In genomic region chr8:8331249-8331648, GRCm38 (mm10) we compare ENCODE assay signal across 13 mouse cellular contexts.
DNase-seq lines count a peak whose midpoint lies in the region; ATAC-seq lines count a peak whose summit lies in the region.
"Had no signal": no experiment of that assay in that cellular context is flagged by ENCODE, and none has a peak within 500 bp of the region (broad histone marks: within the 10 kb centered on the region; RNA-seq: fewer than 3 reads in every experiment).

No protein-coding gene starts in this region.

- 16% methylated on average over 7 of the region's 7 CpGs for WGBS in heart, embryonic 10.5 days
- WGBS in heart, embryonic 14.5 days = 8% methylated on average over 7 of the region's 7 CpGs
- WGBS in lung, embryonic 16.5 days = 19% methylated on average over 7 of the region's 7 CpGs
- WGBS in hindbrain, embryonic 11.5 days = 75% methylated on average over 7 of the region's 7 CpGs

- no peaks in the 10 kb centered on the region for H3K9me3 ChIP-seq in heart, embryonic 10.5 days
- no peaks in the 10 kb centered on the region for H3K9me3 ChIP-seq in heart, embryonic 14.5 days (ENCODE audit: control insufficient read depth, low read length)
- H3K9me3 ChIP-seq in lung, embryonic 16.5 days (ENCODE audit: control insufficient read depth, low read length) = no peaks in the 10 kb centered on the region
- no peaks in the 10 kb centered on the region for H3K9me3 ChIP-seq in hindbrain, embryonic 11.5 days (ENCODE audit: control insufficient read depth, low read length)
- H3K9me3 ChIP-seq: embryonic facial prominence, embryonic 13.5 days; forebrain, embryonic 15.5 days had no signal

- ATAC-seq in heart, embryonic 14.5 days (ENCODE audit: insufficient number of reproducible peaks, insufficient read depth, low FRiP score, low read depth) = peak; percentile 40; the same call in 1 of the 2 replicates
- peak; percentile 59 for ATAC-seq in lung, embryonic 16.5 days (ENCODE audit: low read depth)
- no peak for ATAC-seq in hindbrain, embryonic 11.5 days (ENCODE audit: low FRiP score)
- ATAC-seq: forebrain, embryonic 15.5 days had no signal

- peaks cover 37% of the 10 kb centered on the region for H3K4me1 ChIP-seq in heart, embryonic 10.5 days
- H3K4me1 ChIP-seq in heart, embryonic 14.5 days (ENCODE audit: control insufficient read depth in 2 of 2, insufficient read depth in 2 of 2, low read length in 2 of 2) = peaks cover 23 to 29% of the 10 kb centered on the region in 2 experiments
- peaks cover 12% of the 10 kb centered on the region; the same call in 1 of the 2 replicates for H3K4me1 ChIP-seq in lung, embryonic 16.5 days (replicated peaks; ENCODE audit: control insufficient read depth, insufficient read depth, low read length)
- H3K4me1 ChIP-seq in hindbrain, embryonic 11.5 days (replicated peaks; ENCODE audit: control insufficient read depth, insufficient read depth, low read length) = no peaks in the 10 kb centered on the region

- no peak overlapping the region for H3K27ac ChIP-seq in heart, embryonic 10.5 days
- no peak overlapping the region for H3K27ac ChIP-seq in heart, embryonic 14.5 days (replicated peaks in 1 of 2; ENCODE audit: control insufficient read depth in 1 of 2, insufficient read depth in 1 of 2, low read depth in 2 of 2, low read length in 2 of 2)
- H3K27ac ChIP-seq in lung, embryonic 16.5 days (ENCODE audit: low read length) = no peak overlapping the region; the same call in 1 of the 2 replicates
- no peak overlapping the region for H3K27ac ChIP-seq in hindbrain, embryonic 11.5 days (ENCODE audit: low read depth, low read length)
- H3K27ac ChIP-seq: embryonic facial prominence, embryonic 13.5 days; forebrain, embryonic 15.5 days; macrophage had no signal

- no peaks in the 10 kb centered on the region for H3K36me3 ChIP-seq in heart, embryonic 10.5 days
- H3K36me3 ChIP-seq in heart, embryonic 14.5 days (ENCODE audit: control insufficient read depth, insufficient read depth, low read length) = no peaks in the 10 kb centered on the region
- no peaks in the 10 kb centered on the region for H3K36me3 ChIP-seq in lung, embryonic 16.5 days (ENCODE audit: control insufficient read depth, insufficient read depth, low read length)
- H3K36me3 ChIP-seq in hindbrain, embryonic 11.5 days (ENCODE audit: control insufficient read depth, insufficient read depth, low read length) = no peaks in the 10 kb centered on the region
- H3K36me3 ChIP-seq: embryonic facial prominence, embryonic 13.5 days; forebrain, embryonic 15.5 days had no signal

- no peak overlapping the region for H3K4me3 ChIP-seq in heart, embryonic 10.5 days
- H3K4me3 ChIP-seq in heart, embryonic 14.5 days (ENCODE audit: control insufficient read depth in 1 of 2, insufficient read depth in 1 of 2, low read depth in 1 of 2, low read length in 2 of 2) = no peak overlapping the region
- no peak overlapping the region for H3K4me3 ChIP-seq in lung, embryonic 16.5 days (ENCODE audit: low read length)
- H3K4me3 ChIP-seq in hindbrain, embryonic 11.5 days (ENCODE audit: low read depth, low read length) = no peak overlapping the region
- H3K4me3 ChIP-seq: embryonic facial prominence, embryonic 13.5 days; forebrain, embryonic 15.5 days had no signal

- H3K4me2 ChIP-seq in heart, embryonic 14.5 days (ENCODE audit: low read length) = no peak overlapping the region
- H3K4me2 ChIP-seq in lung, embryonic 16.5 days (ENCODE audit: low read depth, low read length) = no peak overlapping the region
- no peak overlapping the region for H3K4me2 ChIP-seq in hindbrain, embryonic 11.5 days (replicated peaks; ENCODE audit: low read depth, low read length)
- H3K4me2 ChIP-seq: embryonic facial prominence, embryonic 13.5 days; forebrain, embryonic 15.5 days had no signal

- DNase-seq in heart, adult 8-10 months (ENCODE audit: low spot score) = peak; percentile 26
- DNase-seq in heart, embryonic 10.5 days (ENCODE audit: low spot score) = no peak
- peak; percentile 36 for DNase-seq in NIH3T3 (ENCODE audit: low read depth)
- DNase-seq in adrenal gland, postnatal 14 days = no peak
- DNase-seq in hindbrain, embryonic 11.5 days (ENCODE audit: low spot score) = no peak
- DNase-seq: adrenal gland, postnatal 36 days; cerebellum, adult 11-12 months had no signal

- no peak overlapping the region for H3K9ac ChIP-seq in heart, embryonic 14.5 days (ENCODE audit: low read length)
- H3K9ac ChIP-seq in lung, embryonic 16.5 days (ENCODE audit: low read length) = no peak overlapping the region
- no peak overlapping the region for H3K9ac ChIP-seq in hindbrain, embryonic 11.5 days (ENCODE audit: low read depth, low read length)
- H3K9ac ChIP-seq: embryonic facial prominence, embryonic 13.5 days; forebrain, embryonic 15.5 days had no signal

- H3K27me3 ChIP-seq in heart, embryonic 10.5 days (ENCODE audit: insufficient read depth, poor library complexity, severe bottlenecking) = no peaks in the 10 kb centered on the region
- H3K27me3 ChIP-seq in heart, embryonic 14.5 days (ENCODE audit: control insufficient read depth, insufficient read depth, low read length) = no peaks in the 10 kb centered on the region
- H3K27me3 ChIP-seq in lung, embryonic 16.5 days (ENCODE audit: control insufficient read depth, insufficient read depth, low read depth, low read length) = no peaks in the 10 kb centered on the region
- H3K27me3 ChIP-seq in hindbrain, embryonic 11.5 days (ENCODE audit: control insufficient read depth, insufficient read depth, low read length) = no peaks in the 10 kb centered on the region
- H3K27me3 ChIP-seq: CH12.LX; embryonic facial prominence, embryonic 13.5 days; forebrain, embryonic 15.5 days had no signal

Comparison
In these comparisons a context has a peak if more than half of its experiments do, and no peak if none do; other contexts are left out.
1. DNase-seq: peak in heart, adult 8-10 months (single experiment) and NIH3T3 (single experiment); none in heart, embryonic 10.5 days (single experiment), adrenal gland, postnatal 14 days (single experiment) and hindbrain, embryonic 11.5 days (single experiment).